Mouse (Mus musculus) spleen, adult 2 months (tissue): ENCODE data around the gene Plpp2.
A peak's percentile ranks its signal among the peaks of the same experiment; 100 is the strongest.

Experiments used
- CTCF ChIP-seq: fragments of 200-500 bp; IDR thresholded peaks from 2 replicates; pipeline ENCODE4 v1.5.1; 2011; ENCODE audit warnings: mild to moderate bottlenecking, inconsistent platforms; ENCODE audit not compliant: insufficient read depth, insufficient read length, insufficient replicate concordance; ENCODE audit errors: extremely low read depth
- POLR2A ChIP-seq: fragments of 200-500 bp; IDR thresholded peaks from 2 replicates; pipeline ENCODE4 v1.6.1; 2011; ENCODE audit warnings: low read depth, low read length, inconsistent platforms

- peak; percentile 48; the same call in 1 of the 2 replicates for TF ChIP-seq CTCF
- no peak for TF ChIP-seq POLR2A
Measured at GRCm38 (mm10) chr10:79533126-79533911, at the start of gene Plpp2.
